Mouse (Mus musculus) bone marrow macrophage, adult 2 months (primary cell): ENCODE measurements at regions not wholly inside any gene's neighbourhood (a gene's known extent, or its start where the extent isn't known, plus 50 kb on each side); places are given as distances from the start of the nearest gene placed in this dataset.

Source experiments
- H3K27ac ChIP-seq: 2 replicates; pipeline ENCODE4 v1.5.1; 2012; ENCODE audit warnings: low read depth, low read length; ENCODE audit not compliant: insufficient read depth
- H3K4me1 ChIP-seq: 2 replicates; pipeline ENCODE4 v1.6.1; 2012; ENCODE audit warnings: low read length; ENCODE audit not compliant: control insufficient read depth, insufficient read depth
- H3K4me3 ChIP-seq: 2 replicates; pipeline ENCODE4 v1.5.1; 2012; ENCODE audit warnings: mild to moderate bottlenecking, low read length, moderate library complexity; ENCODE audit not compliant: insufficient read depth
- CTCF ChIP-seq: IDR thresholded peaks from 2 replicates; pipeline ENCODE4 v1.5.1; 2012; ENCODE audit warnings: low read depth, mild to moderate bottlenecking, low read length, moderate library complexity
- POLR2A ChIP-seq: IDR thresholded peaks from 2 replicates; pipeline ENCODE4 v1.6.1; 2012; ENCODE audit warnings: mild to moderate bottlenecking, low read depth, low read length, borderline replicate concordance

GRCm38 (mm10) chr2:74930702-74931101 is 105.1 kb downstream of the Mtx2 start:
- Histone ChIP-seq H3K27ac (no peak overlapping the region), H3K4me3 (no peak overlapping the region), H3K4me1 (no peaks in the 10 kb centered on the region)
- no peak for TF ChIP-seq CTCF
- TF ChIP-seq POLR2A = no peak

GRCm38 (mm10) chr2:74933190-74933589 is 107.6 kb downstream of the Mtx2 start:
- TF ChIP-seq POLR2A (no peak), CTCF (no peak)
- H3K4me3 ChIP-seq = no peak overlapping the region
- H3K4me1 ChIP-seq = no peaks in the 10 kb centered on the region
- no peak overlapping the region for H3K27ac ChIP-seq

- Histone ChIP-seq H3K4me1 (no peaks in the 10 kb centered on the region), H3K27ac (no peak overlapping the region), H3K4me3 (no peak overlapping the region)
- TF ChIP-seq CTCF = no peak
- no peak for TF ChIP-seq POLR2A
These were observed 108.2 kb downstream of the Mtx2 start for GRCm38 (mm10) chr2:74933771-74934170.

GRCm38 (mm10) chr2:74938711-74939110 is 113.1 kb downstream of the Mtx2 start:
- Histone ChIP-seq H3K4me3 (no peak overlapping the region), H3K4me1 (no peaks in the 10 kb centered on the region)
- TF ChIP-seq POLR2A (no peak), CTCF (no peak)

GRCm38 (mm10) chr2:74941966-74942365 is 116.4 kb downstream of the Mtx2 start:
- Histone ChIP-seq H3K4me3 (no peak overlapping the region), H3K4me1 (no peaks in the 10 kb centered on the region), H3K27ac (no peak overlapping the region)
- TF ChIP-seq CTCF (no peak), POLR2A (no peak)

More at GRCm38 (mm10) chr2:74938711-74939110, 113.1 kb downstream of the Mtx2 start:
- H3K27ac ChIP-seq = no peak overlapping the region

GRCm38 (mm10) chr2:74942611-74943198 is 117.1 kb downstream of the Mtx2 start:
- TF ChIP-seq CTCF (no peak), POLR2A (no peak)
- no peaks in the 10 kb centered on the region for H3K4me1 ChIP-seq
- no peak overlapping the region for H3K27ac ChIP-seq
- no peak overlapping the region for H3K4me3 ChIP-seq

- Histone ChIP-seq H3K4me3 (no peak overlapping the region), H3K4me1 (no peaks in the 10 kb centered on the region), H3K27ac (no peak overlapping the region)
- no peak for TF ChIP-seq POLR2A
- no peak for TF ChIP-seq CTCF
These were observed 119.7 kb downstream of the Mtx2 start for GRCm38 (mm10) chr2:74945185-74945749.

- H3K4me3 ChIP-seq = no peak overlapping the region
- H3K4me1 ChIP-seq = no peaks in the 10 kb centered on the region
- no peak for TF ChIP-seq CTCF
- TF ChIP-seq POLR2A = no peak
- no peak overlapping the region for H3K27ac ChIP-seq
These were observed 126.0 kb downstream of the Mtx2 start for GRCm38 (mm10) chr2:74951401-74952260.

GRCm38 (mm10) chr2:74954101-74954500 is 128.5 kb downstream of the Mtx2 start:
- H3K27ac ChIP-seq = no peak overlapping the region
- TF ChIP-seq POLR2A = no peak
- no peak for TF ChIP-seq CTCF
- H3K4me1 ChIP-seq = no peaks in the 10 kb centered on the region
- H3K4me3 ChIP-seq = no peak overlapping the region

- Histone ChIP-seq H3K4me3 (no peak overlapping the region), H3K4me1 (no peaks in the 10 kb centered on the region), H3K27ac (no peak overlapping the region)
- TF ChIP-seq POLR2A (no peak), CTCF (no peak)
These were observed 129.9 kb downstream of the Mtx2 start for GRCm38 (mm10) chr2:74955281-74956128.

- Histone ChIP-seq H3K4me1 (no peaks in the 10 kb centered on the region), H3K4me3 (no peak overlapping the region), H3K27ac (no peak overlapping the region)
- TF ChIP-seq CTCF (no peak), POLR2A (no peak)
These were observed 130.5 kb downstream of the Mtx2 start for GRCm38 (mm10) chr2:74956129-74956450.
